Mouse (Mus musculus): ENCODE data around the gene Ino80d. TPM values are rescaled to one million over a fixed set of nuclear protein-coding genes. Genes with fewer than 3 reads are reported as not detected.

Gene Ino80d
- polyA plus RNA-seq, 1 experiment from 2014 or later, result 7.8 TPM

DNA sequence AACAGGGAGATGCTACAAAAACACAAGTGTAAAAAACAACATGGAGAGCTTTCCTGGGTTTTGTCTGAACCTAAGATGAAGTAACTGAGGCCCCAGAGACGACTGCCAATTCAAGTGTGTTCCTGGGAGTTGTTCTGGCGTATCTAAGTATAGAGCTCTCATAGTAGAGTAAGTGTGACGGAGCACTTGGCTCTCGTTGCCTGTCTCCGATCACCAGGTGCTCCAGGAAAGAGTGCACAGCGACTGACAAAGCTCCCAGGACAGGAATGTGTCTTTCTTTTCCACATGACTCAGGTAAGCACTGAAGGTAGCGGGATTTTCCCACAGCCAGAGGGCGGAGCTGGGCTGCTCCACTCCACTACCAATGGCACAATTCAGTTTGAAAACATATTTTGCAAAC lies 63.6 kb downstream of the Ino80d start:
- 87% methylated on average over 8 of the region's 8 CpGs for WGBS
- peaks cover 3% of the 10 kb centered on the region for H3K36me3 ChIP-seq (ENCODE audit: control insufficient read depth, insufficient read depth, low read length)

GRCm38 (mm10) chr1:63049977-63050376 lies 64.5 kb downstream of the Ino80d start:
- Histone ChIP-seq H3K36me3 (ENCODE audit: control insufficient read depth, insufficient read depth, low read length) (no peaks in the 10 kb centered on the region; the same call in 1 of the 2 replicates), H3K4me3 (ENCODE audit: low read depth, low read length) (no peak overlapping the region), H3K27me3 (ENCODE audit: control insufficient read depth, insufficient read depth, low read length) (no peaks in the 10 kb centered on the region), H3K9ac (ENCODE audit: low read length) (no peak overlapping the region), H3K4me2 (no peak overlapping the region), H3K4me1 (ENCODE audit: control insufficient read depth, insufficient read depth, low read length) (no peaks in the 10 kb centered on the region), H3K9me3 (ENCODE audit: control insufficient read depth, low read length) (no peaks in the 10 kb centered on the region), H3K27ac (ENCODE audit: low read depth, low read length) (no peak overlapping the region)
- WGBS, result 91% methylated on average over 3 of the region's 3 CpGs
- ATAC-seq (ENCODE audit: low FRiP score) (no peak), DNase-seq (ENCODE audit: low spot score, missing footprints) (no peak)

More for the DNA sequence above, 63.6 kb downstream of the Ino80d start:
- no peaks in the 10 kb centered on the region for H3K9me3 ChIP-seq (ENCODE audit: control insufficient read depth, low read length)
- ATAC-seq (ENCODE audit: low FRiP score) (no peak), DNase-seq (ENCODE audit: low spot score, missing footprints) (no peak)
- no peak overlapping the region for H3K4me3 ChIP-seq (ENCODE audit: low read depth, low read length)
- H3K4me1 ChIP-seq (ENCODE audit: control insufficient read depth, insufficient read depth, low read length), result no peaks in the 10 kb centered on the region
- no peaks in the 10 kb centered on the region for H3K27me3 ChIP-seq (ENCODE audit: control insufficient read depth, insufficient read depth, low read length)
- no peak overlapping the region for H3K27ac ChIP-seq (ENCODE audit: low read depth, low read length)
- H3K9ac ChIP-seq (ENCODE audit: low read length), result no peak overlapping the region
- H3K4me2 ChIP-seq, result no peak overlapping the region

DNA sequence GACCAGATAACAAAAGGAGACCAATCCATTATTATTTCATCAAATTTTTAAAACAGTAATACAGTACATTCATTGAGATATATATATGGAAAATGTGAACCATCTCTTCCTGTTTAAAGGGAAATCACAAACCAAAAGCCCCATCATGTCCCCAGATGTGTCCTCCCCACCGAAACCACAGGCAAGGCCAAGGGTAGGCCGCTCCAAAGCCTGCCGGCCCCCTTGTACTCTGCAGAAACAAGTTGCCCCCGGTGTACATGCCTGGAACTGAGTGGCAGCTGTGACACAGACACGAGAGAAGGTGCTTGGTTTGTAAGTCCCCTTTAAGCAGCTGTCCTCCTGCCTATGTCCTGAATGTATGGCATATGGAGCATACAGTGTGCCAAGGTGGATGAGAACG lies 66.5 kb downstream of the Ino80d start:
- Histone ChIP-seq H3K36me3 (ENCODE audit: control insufficient read depth, insufficient read depth, low read length) (no peaks in the 10 kb centered on the region; the same call in 1 of the 2 replicates), H3K9ac (ENCODE audit: low read length) (no peak overlapping the region), H3K27me3 (ENCODE audit: control insufficient read depth, insufficient read depth, low read length) (no peaks in the 10 kb centered on the region), H3K4me3 (ENCODE audit: low read depth, low read length) (no peak overlapping the region), H3K9me3 (ENCODE audit: control insufficient read depth, low read length) (no peaks in the 10 kb centered on the region), H3K27ac (ENCODE audit: low read depth, low read length) (no peak overlapping the region), H3K4me2 (no peak overlapping the region), H3K4me1 (ENCODE audit: control insufficient read depth, insufficient read depth, low read length) (no peaks in the 10 kb centered on the region)
- ATAC-seq (ENCODE audit: low FRiP score) (no peak), DNase-seq (ENCODE audit: low spot score, missing footprints) (no peak)
- 90% methylated on average over 6 of the region's 6 CpGs for WGBS

- Histone ChIP-seq H3K9me3 (ENCODE audit: control insufficient read depth, low read length) (no peaks in the 10 kb centered on the region), H3K4me2 (no peak overlapping the region), H3K27me3 (ENCODE audit: control insufficient read depth, insufficient read depth, low read length) (no peaks in the 10 kb centered on the region), H3K4me1 (ENCODE audit: control insufficient read depth, insufficient read depth, low read length) (no peaks in the 10 kb centered on the region), H3K36me3 (ENCODE audit: control insufficient read depth, insufficient read depth, low read length) (no peaks in the 10 kb centered on the region), H3K9ac (ENCODE audit: low read length) (no peak overlapping the region), H3K27ac (ENCODE audit: low read depth, low read length) (no peak overlapping the region), H3K4me3 (ENCODE audit: low read depth, low read length) (no peak overlapping the region)
- DNase-seq (ENCODE audit: low spot score, missing footprints) (no peak), ATAC-seq (ENCODE audit: low FRiP score) (no peak)
- 92% methylated on average over 3 of the region's 3 CpGs for WGBS
Observed at GRCm38 (mm10) chr1:63032929-63033328, 81.5 kb downstream of the Ino80d start.

- no peak overlapping the region for H3K9ac ChIP-seq (ENCODE audit: low read length)
- H3K4me1 ChIP-seq (ENCODE audit: control insufficient read depth, insufficient read depth, low read length), result no peaks in the 10 kb centered on the region
- WGBS, result 71% methylated on average over 2 of the region's 2 CpGs
- no peak overlapping the region for H3K27ac ChIP-seq (ENCODE audit: low read depth, low read length)
- ATAC-seq (ENCODE audit: low FRiP score) (no peak), DNase-seq (ENCODE audit: low spot score, missing footprints) (no peak)
- H3K36me3 ChIP-seq (ENCODE audit: control insufficient read depth, insufficient read depth, low read length), result no peaks in the 10 kb centered on the region
- H3K4me3 ChIP-seq (ENCODE audit: low read depth, low read length), result no peak overlapping the region
- no peak overlapping the region for H3K4me2 ChIP-seq
- H3K9me3 ChIP-seq (ENCODE audit: control insufficient read depth, low read length), result no peaks in the 10 kb centered on the region
- no peaks in the 10 kb centered on the region for H3K27me3 ChIP-seq (ENCODE audit: control insufficient read depth, insufficient read depth, low read length)
Observed at GRCm38 (mm10) chr1:63019916-63020315, 94.6 kb downstream of the Ino80d start.

- H3K4me3 ChIP-seq (ENCODE audit: low read depth, low read length), result no peak overlapping the region
- no peaks in the 10 kb centered on the region for H3K4me1 ChIP-seq (ENCODE audit: control insufficient read depth, insufficient read depth, low read length)
- DNase-seq (ENCODE audit: low spot score, missing footprints), result no peak
- H3K27me3 ChIP-seq (ENCODE audit: control insufficient read depth, insufficient read depth, low read length), result no peaks in the 10 kb centered on the region
- no peaks in the 10 kb centered on the region for H3K36me3 ChIP-seq (ENCODE audit: control insufficient read depth, insufficient read depth, low read length)
- WGBS, result 63% methylated on average over 12 of the region's 12 CpGs
- no peak overlapping the region for H3K9ac ChIP-seq (ENCODE audit: low read length)
- no peak overlapping the region for H3K27ac ChIP-seq (ENCODE audit: low read depth, low read length)
- ATAC-seq (ENCODE audit: low FRiP score), result no peak
- no peaks in the 10 kb centered on the region for H3K9me3 ChIP-seq (ENCODE audit: control insufficient read depth, low read length)
- H3K4me2 ChIP-seq, result no peak overlapping the region
Observed at GRCm38 (mm10) chr1:63005013-63005646, 109.3 kb downstream of the Ino80d start.

DNA sequence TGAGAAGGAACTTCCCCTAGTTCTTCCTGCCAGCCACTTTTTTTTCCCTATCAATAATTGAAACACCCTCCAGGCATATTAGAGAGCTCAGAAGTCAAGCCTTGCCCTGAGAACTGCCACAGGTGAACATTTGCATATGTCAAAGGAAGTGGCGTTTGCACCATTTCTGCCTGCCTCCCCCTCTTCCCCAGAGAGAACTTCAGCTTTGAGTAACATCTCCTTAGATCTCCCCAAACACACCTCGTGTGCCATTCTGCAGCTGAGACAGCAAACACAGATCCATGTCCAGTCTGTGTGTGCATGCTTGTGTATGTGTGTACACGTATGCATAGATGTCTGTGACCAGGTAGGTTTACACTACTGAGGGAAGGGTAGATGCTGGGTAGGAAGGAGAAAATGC lies 112.6 kb downstream of the Ino80d start:
- H3K36me3 ChIP-seq (ENCODE audit: control insufficient read depth, insufficient read depth, low read length), result no peaks in the 10 kb centered on the region
- H3K9me3 ChIP-seq (ENCODE audit: control insufficient read depth, low read length), result no peaks in the 10 kb centered on the region
- H3K9ac ChIP-seq (ENCODE audit: low read length), result no peak overlapping the region
- no peak for ATAC-seq (ENCODE audit: low FRiP score)
- DNase-seq (ENCODE audit: low spot score, missing footprints), result no peak
- no peaks in the 10 kb centered on the region for H3K4me1 ChIP-seq (ENCODE audit: control insufficient read depth, insufficient read depth, low read length)
- H3K27ac ChIP-seq (ENCODE audit: low read depth, low read length), result no peak overlapping the region
- WGBS, result 79% methylated on average over 3 of the region's 3 CpGs
- H3K4me2 ChIP-seq, result no peak overlapping the region
- H3K4me3 ChIP-seq (ENCODE audit: low read depth, low read length), result no peak overlapping the region
- H3K27me3 ChIP-seq (ENCODE audit: control insufficient read depth, insufficient read depth, low read length), result no peaks in the 10 kb centered on the region

DNA sequence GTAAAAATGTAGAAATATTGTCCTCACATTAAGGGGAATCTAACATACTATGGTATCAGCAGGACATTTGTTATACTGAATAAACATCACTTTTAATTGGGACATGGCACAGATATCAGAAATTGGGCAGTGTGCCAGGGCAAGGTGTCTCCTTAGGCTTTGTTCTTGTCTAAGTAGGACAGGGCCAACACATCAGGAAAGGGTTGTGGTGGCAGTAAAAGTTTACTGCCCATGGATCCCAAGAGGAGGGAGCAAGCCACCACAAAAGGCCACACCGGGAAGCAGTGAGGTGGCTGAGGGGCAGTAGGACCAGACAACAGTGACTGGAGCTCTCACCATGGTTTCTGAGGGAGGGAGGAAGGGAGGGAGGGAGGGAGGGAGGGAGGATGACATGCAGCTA lies 121.1 kb downstream of the Ino80d start:
- no peaks in the 10 kb centered on the region for H3K36me3 ChIP-seq (ENCODE audit: control insufficient read depth, insufficient read depth, low read length)
- H3K4me2 ChIP-seq, result no peak overlapping the region
- H3K4me3 ChIP-seq (ENCODE audit: low read depth, low read length), result no peak overlapping the region
- H3K27ac ChIP-seq (ENCODE audit: low read depth, low read length), result no peak overlapping the region
- H3K9ac ChIP-seq (ENCODE audit: low read length), result no peak overlapping the region
- no peaks in the 10 kb centered on the region for H3K4me1 ChIP-seq (ENCODE audit: control insufficient read depth, insufficient read depth, low read length)
- DNase-seq (ENCODE audit: low spot score, missing footprints), result no peak
- ATAC-seq (ENCODE audit: low FRiP score), result no peak
- no peaks in the 10 kb centered on the region for H3K9me3 ChIP-seq (ENCODE audit: control insufficient read depth, low read length)
- no peaks in the 10 kb centered on the region for H3K27me3 ChIP-seq (ENCODE audit: control insufficient read depth, insufficient read depth, low read length)
- 80% methylated on average over 1 of the region's 1 CpGs for WGBS

GRCm38 (mm10) chr1:62992648-62993047 lies 121.8 kb downstream of the Ino80d start:
- 83% methylated on average over 5 of the region's 5 CpGs for WGBS
- Histone ChIP-seq H3K27ac (ENCODE audit: low read depth, low read length) (no peak overlapping the region), H3K4me2 (no peak overlapping the region), H3K4me3 (ENCODE audit: low read depth, low read length) (no peak overlapping the region), H3K9ac (ENCODE audit: low read length) (no peak overlapping the region), H3K27me3 (ENCODE audit: control insufficient read depth, insufficient read depth, low read length) (no peaks in the 10 kb centered on the region), H3K4me1 (ENCODE audit: control insufficient read depth, insufficient read depth, low read length) (no peaks in the 10 kb centered on the region), H3K9me3 (ENCODE audit: control insufficient read depth, low read length) (no peaks in the 10 kb centered on the region), H3K36me3 (ENCODE audit: control insufficient read depth, insufficient read depth, low read length) (no peaks in the 10 kb centered on the region)
- no peak for ATAC-seq (ENCODE audit: low FRiP score)
- DNase-seq (ENCODE audit: low spot score, missing footprints), result no peak

Measured in midbrain, embryonic 11.5 days (tissue).